Mouse (Mus musculus) adrenal gland, adult 8-10 months (tissue): ENCODE measurements around the gene Gm21746. TPM values are rescaled to one million over a fixed set of nuclear protein-coding genes. Genes with fewer than 3 reads are reported as not detected.
"Not testable (repeated sequence)": the region's sequence is repeated elsewhere in the genome, so short reads cannot be mapped to it uniquely, and the experiment has no call there.

Source experiments
- DNase-seq: peaks from one replicate; pipeline ENCODE4 v3.0.0; 2022
- total RNA-seq, 4 experiments: library from RNA; stranded (reverse); gene quantifications; 2 replicates each; pipeline ENCODE4 v1.2.4; 2022

Gene Gm21746
- total RNA-seq: not detected

DNA sequence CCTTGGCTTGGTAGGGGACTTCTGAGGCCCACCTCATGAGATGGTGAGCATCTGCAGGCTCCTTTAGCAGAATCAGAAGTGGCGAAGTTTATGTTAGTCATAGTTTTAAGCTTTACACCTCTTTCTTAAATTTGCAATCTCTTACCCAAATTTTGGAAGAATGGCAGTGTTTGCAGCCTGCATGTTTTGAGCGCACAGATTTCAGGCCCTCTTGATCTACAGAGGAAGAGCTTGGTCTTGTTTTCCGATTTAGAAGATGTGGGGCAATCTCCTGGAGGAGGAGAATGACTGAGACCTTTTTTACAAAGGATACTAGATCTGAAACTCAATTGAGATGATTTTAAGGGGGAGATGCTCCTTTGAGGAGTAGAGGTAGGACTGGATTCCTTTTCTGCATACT, at the start of gene Gm21746:
TSS of gene Gm21746 (minus strand) at position 101 of the 400 bp plus-strand sequence.
- DNase-seq: not testable (repeated sequence)

DNA sequence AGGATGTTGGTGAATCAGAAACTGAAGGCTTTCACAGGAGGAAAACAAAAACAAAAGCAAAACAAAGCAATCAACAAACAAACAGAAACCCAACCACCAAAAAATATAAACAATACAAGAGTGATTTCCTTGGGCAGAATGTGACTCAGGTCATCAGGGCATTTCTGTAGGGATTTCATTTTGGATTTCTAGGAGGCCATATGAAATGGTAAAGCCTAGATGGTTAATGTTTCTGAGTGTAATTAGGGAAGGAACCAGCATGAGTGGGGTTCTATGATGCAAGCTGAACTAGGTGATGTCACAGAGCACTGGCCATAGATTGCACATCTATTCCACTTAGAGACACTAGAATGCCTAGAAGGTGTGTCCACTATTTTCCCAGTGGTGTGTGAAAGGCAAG, 29.0 kb upstream of the Gm21746 start, which contains the start of gene Gm20873:
TSS of gene Gm20873 (plus strand) at position 301 of the 400 bp plus-strand sequence.
- DNase-seq: not testable (repeated sequence)

Other genes with a start within 250 kb of the Gm21746 start
- not detected for gene Gm20873, start 29.1 kb upstream of the Gm21746 start, total RNA-seq